Mouse (Mus musculus) bone marrow, adult 2 months (tissue): ENCODE results near the gene Sorbs1. TPM values are rescaled to one million over a fixed set of nuclear protein-coding genes. Genes with fewer than 3 reads are reported as not detected.

Experiments
- H3K27ac ChIP-seq: fragments of 200-500 bp; 2 replicates; pipeline ENCODE4 v1.5.1; 2012; ENCODE audit warnings: low read depth, mild to moderate bottlenecking, control low read depth, inconsistent platforms, low read length; ENCODE audit not compliant: control insufficient read depth, poor library complexity, insufficient read depth
- H3K4me1 ChIP-seq: fragments of 200-500 bp; 2 replicates; pipeline ENCODE4 v1.6.1; 2011; ENCODE audit warnings: low read length; ENCODE audit not compliant: control insufficient read depth, insufficient read depth
- H3K4me3 ChIP-seq: fragments of 200-500 bp; replicated peaks from 2 replicates; pipeline ENCODE3; 2011; ENCODE audit warnings: mild to moderate bottlenecking, low read depth, low read length, control low read depth; ENCODE audit not compliant: control insufficient read depth
- CTCF ChIP-seq: fragments of 200-500 bp; IDR thresholded peaks from 2 replicates; pipeline ENCODE4 v1.5.1; 2011; ENCODE audit warnings: low read length, control low read depth; ENCODE audit not compliant: control insufficient read depth, insufficient read depth
- POLR2A ChIP-seq: fragments of 200-500 bp; IDR thresholded peaks from 2 replicates; pipeline ENCODE4 v1.6.1; 2011; ENCODE audit warnings: low read depth, mild to moderate bottlenecking, control low read depth, low read length, borderline replicate concordance; ENCODE audit not compliant: control insufficient read depth
- WGBS: fragments of 180-500 bp; shearing (Covaris S2); methylation state at CpG from one replicate; pipeline ENCODE4 v1.1.7; 2018; 5-methylcytosine and 5-hydroxymethylcytosine counted together
- polyA plus RNA-seq: library from polyadenylated mRNA; stranded (reverse); fragments of >200 nt; gene quantifications from 2 replicates; pipeline ENCODE4 v1.2.4, GENCODE M21; 2011; ENCODE audit warnings: low replicate concordance; ENCODE audit not compliant: missing spikeins, insufficient read depth, insufficient read length

The Sorbs1 gene
- polyA plus RNA-seq, 1 experiment = 26.1 TPM

DNA sequence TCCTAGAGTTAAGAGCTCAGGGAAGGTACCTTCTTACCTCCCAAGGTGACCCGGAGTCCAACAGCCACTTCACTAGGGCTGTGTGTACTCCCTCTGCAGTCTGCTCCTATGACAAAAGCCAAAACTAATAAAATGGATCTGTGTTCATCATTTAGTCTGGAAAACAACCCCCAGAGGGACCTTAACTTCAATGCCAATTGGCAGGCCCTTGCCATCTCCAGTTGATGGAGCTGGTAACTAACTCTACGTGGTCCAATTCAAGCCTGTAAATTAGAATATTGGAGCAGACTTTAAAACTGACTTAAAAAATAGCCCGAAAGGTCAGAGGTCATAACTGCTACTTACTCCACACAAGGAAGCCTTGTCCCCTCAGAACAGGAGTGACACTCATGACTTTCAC, 45.3 kb downstream of the Sorbs1 start:
- Histone ChIP-seq H3K27ac (no peak overlapping the region), H3K4me1 (no peaks in the 10 kb centered on the region), H3K4me3 (no peak overlapping the region)
- TF ChIP-seq POLR2A (no peak), CTCF (no peak)
- WGBS = 91% methylated on average over 3 of the region's 3 CpGs

DNA sequence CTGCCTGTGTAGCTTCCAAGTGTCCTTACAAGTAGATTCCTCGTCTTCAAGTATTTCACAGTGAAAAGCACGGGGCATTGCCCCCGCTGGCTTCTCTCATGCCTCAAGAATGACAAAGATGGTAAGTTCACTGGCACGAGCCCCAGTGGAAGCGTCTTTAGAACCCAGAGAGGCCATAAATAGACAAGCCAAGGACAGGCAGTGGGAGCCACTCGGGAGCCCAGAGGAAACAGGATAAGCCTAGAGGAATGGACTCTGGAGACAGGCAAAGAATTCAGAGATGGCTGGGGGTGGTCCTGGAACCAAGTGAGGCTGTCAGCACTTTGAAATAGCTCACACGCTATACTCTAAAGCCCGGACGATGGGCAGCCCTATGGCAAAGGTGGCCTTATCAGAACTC, 45.8 kb downstream of the Sorbs1 start:
- Histone ChIP-seq H3K4me3 (no peak overlapping the region), H3K27ac (no peak overlapping the region), H3K4me1 (no peaks in the 10 kb centered on the region)
- TF ChIP-seq CTCF = no peak
- no peak for TF ChIP-seq POLR2A
- WGBS = 89% methylated on average over 9 of the region's 9 CpGs

DNA sequence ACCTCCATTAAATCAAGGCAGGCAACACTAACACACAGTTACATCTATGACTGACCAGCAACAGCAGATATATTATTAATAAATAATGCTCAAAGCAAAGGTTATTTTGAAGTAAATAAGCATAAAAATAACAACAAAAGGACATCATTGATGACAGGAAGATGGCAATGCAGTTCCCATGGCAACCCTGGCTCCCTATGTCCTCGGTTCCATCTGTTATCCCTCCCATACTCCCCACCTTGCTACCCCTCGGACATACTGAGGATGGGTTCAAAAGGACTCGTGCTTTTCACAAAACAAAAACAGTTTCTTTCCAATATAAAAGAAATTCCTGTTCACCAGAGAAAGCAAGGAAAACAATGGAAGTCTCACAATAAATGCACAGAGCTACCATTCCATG, 48.2 kb downstream of the Sorbs1 start:
- 88% methylated on average over 3 of the region's 3 CpGs for WGBS
- no peak overlapping the region for H3K4me3 ChIP-seq
- no peaks in the 10 kb centered on the region; the same call in 1 of the 2 replicates for H3K4me1 ChIP-seq
- no peak overlapping the region for H3K27ac ChIP-seq
- TF ChIP-seq POLR2A = no peak
- no peak for TF ChIP-seq CTCF

DNA sequence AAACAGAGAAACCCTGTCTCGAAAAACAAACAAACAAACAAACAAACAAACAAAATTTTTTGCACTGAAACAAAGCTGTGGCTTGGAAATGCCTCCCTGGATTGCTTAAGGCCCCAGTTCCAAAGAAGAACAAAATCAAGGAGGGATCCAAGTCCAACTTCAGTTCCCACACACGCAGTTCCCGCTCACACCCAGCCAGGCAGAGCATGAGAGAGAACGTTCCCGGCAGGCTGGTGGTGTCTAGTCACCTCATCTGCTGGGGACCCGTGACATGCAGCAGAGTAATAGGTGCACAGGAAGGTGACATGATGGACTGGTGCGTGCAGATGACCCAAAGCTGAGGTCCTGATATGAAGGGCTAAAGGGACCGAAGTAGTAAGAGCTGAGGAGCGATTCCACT, 49.2 kb downstream of the Sorbs1 start:
- Histone ChIP-seq H3K4me3 (no peak overlapping the region), H3K4me1 (no peaks in the 10 kb centered on the region; the same call in 1 of the 2 replicates), H3K27ac (no peak overlapping the region)
- 92% methylated on average over 9 of the region's 9 CpGs for WGBS
- TF ChIP-seq CTCF = no peak
- TF ChIP-seq POLR2A = no peak

DNA sequence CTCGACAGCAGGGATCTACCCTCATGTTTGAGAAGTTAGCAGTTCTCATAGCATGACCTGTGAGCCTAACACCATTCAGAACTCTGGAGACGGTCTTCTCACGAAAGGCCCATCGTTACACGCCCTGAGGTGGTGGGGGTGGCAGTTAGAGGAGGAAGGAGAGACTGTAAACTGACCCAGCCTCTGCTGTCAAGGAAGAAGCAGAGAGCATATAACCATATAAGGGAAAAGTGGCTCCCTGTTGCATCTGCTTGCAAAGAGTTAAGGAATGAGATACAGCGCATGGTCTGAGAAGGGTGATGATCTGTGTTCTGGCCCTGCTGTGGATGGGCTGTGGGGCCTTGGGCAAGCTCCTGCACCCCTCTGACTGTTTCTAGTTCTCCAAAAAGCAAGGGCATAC, 50.7 kb downstream of the Sorbs1 start:
- Histone ChIP-seq H3K27ac (no peak overlapping the region), H3K4me3 (no peak overlapping the region), H3K4me1 (no peaks in the 10 kb centered on the region; the same call in 1 of the 2 replicates)
- no peak for TF ChIP-seq POLR2A
- TF ChIP-seq CTCF = no peak
- 86% methylated on average over 6 of the region's 6 CpGs for WGBS

DNA sequence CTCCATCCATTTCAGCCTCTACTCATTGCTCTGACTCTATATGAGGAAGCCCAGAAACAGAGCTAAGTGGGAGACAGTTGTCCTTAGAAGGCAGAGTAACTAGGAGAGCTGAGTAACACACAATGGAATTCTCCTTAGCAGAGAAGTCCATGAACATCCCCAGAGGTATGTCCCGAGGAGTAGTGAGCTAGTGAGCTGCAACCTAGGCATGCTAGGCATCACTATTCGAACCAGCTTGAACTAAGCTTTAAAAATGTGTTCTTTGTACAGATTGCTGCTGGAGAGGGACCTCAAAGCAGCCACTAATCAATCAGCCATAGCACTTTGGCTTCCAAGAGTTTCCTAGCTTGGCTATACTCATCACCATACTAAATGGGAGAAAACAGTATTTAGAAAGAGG, 51.1 kb downstream of the Sorbs1 start:
- TF ChIP-seq CTCF = no peak
- TF ChIP-seq POLR2A = no peak
- Histone ChIP-seq H3K4me1 (no peaks in the 10 kb centered on the region; the same call in 1 of the 2 replicates), H3K4me3 (no peak overlapping the region), H3K27ac (no peak overlapping the region)
- 76% methylated on average over 2 of the region's 2 CpGs for WGBS

DNA sequence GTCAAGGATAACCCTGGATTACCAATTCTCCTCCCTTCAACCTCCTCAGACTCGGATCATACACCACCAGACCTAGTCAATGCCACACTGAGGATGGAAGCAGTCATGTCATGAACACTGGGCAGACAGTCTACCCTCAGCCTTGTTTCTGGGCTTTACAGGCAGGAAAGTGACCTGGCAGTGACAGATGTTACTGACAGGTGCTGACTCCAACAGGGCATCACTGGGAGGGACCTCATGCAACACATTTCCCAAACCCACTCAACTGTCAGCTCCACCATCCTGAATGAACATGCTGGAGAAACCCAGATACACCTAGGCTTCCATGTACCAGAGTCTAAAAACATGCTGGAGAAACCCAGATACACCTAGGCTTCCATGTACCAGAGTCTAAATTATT, 51.9 kb downstream of the Sorbs1 start:
- Histone ChIP-seq H3K4me3 (no peak overlapping the region), H3K27ac (no peak overlapping the region), H3K4me1 (no peaks in the 10 kb centered on the region; the same call in 1 of the 2 replicates)
- TF ChIP-seq CTCF (no peak), POLR2A (no peak)
- 74% methylated on average over 1 of the region's 1 CpGs for WGBS

DNA sequence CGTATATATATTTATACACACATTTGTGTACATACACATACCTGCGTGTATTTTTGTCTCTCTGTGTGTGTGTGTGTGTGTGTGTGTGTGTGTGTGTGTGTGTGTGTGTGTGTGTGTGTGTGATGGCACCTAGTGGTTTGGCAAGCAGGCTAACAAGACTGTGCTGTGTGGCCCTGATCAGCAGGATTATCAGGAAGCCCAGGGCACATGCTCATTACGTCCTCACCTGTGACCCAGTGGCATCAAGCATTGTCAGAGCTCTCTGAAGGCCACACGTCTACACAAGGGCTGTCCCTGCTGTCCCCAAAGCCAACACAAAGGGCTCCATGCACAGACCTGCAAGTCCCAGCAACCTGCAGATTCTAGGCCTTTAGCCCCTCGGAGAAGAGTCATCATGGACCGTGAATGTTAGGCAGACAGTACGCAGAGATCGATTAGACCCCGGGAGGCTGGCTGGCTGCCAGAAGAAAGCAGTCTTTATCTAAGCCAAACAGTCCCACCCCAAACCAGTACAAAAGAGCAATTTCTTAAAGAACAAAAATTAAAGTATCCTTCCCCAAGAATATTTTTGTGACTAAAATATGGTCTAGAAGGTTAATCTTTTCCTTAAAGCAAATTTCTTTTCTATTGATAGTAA, 52.6 kb downstream of the Sorbs1 start:
- no peaks in the 10 kb centered on the region; the same call in 1 of the 2 replicates for H3K4me1 ChIP-seq
- H3K27ac ChIP-seq = no peak overlapping the region
- 68% methylated on average over 9 of the region's 9 CpGs for WGBS
- TF ChIP-seq POLR2A = no peak
- TF ChIP-seq CTCF = no peak
- no peak overlapping the region for H3K4me3 ChIP-seq

DNA sequence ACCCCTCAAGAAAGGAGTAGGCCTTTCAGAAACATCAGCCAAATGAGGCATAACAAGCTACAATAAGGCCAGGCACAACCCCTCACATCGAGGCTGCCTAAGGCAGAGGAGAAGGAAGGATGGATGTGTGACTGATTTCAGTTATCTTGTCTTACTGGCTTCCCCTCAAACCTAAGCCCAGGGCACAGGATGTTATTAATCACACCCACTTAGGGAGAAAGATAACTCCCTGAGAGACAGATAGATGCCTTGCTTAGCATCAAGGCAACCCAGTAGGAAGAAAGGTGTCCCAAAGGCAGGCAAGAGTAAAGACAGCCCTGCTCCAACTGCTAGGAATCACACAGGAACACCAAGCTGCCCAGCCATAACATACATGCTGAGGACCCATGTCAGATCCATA, 54.2 kb downstream of the Sorbs1 start:
- 33% methylated on average over 1 of the region's 1 CpGs for WGBS

More for the DNA sequence above, 54.2 kb downstream of the Sorbs1 start:
- H3K4me1 ChIP-seq = no peaks in the 10 kb centered on the region; the same call in 1 of the 2 replicates
- no peak for TF ChIP-seq CTCF
- TF ChIP-seq POLR2A = no peak
- no peak overlapping the region for H3K27ac ChIP-seq
- no peak overlapping the region for H3K4me3 ChIP-seq
